Mouse (Mus musculus) layer of hippocampus, adult 2 months (tissue): ENCODE data around the gene Snx3. TPM values are rescaled to one million over a fixed set of nuclear protein-coding genes. Genes with fewer than 3 reads are reported as not detected.

ENCODE experiments used
- DNase-seq, 2 experiments: peaks; one replicate each; pipeline ENCODE4 v3.0.0; 2022; ENCODE audit warnings: low spot score in 2 of 2
- H3K27ac ChIP-seq: fragments of 200-600 bp; 2 replicates; pipeline ENCODE4 v1.8.1; 2022
- H3K4me3 ChIP-seq: fragments of 200-600 bp; 2 replicates; pipeline ENCODE4 v1.8.1; 2022; ENCODE audit warnings: mild to moderate bottlenecking
- CTCF ChIP-seq: fragments of 200-600 bp; conservative IDR thresholded peaks from 2 replicates; pipeline ENCODE4 v1.8.1; 2022; ENCODE audit warnings: antibody characterized with exemption, mild to moderate bottlenecking, moderate library complexity
- total RNA-seq, 2 experiments: library from RNA; stranded (reverse); gene quantifications; 2 replicates each; pipeline ENCODE4 v1.2.3; 2021

Gene Snx3
- total RNA-seq, 2 experiments from 2014 or later: 188 to 197 TPM

GRCm38 (mm10) chr10:42488606-42489296, 13.1 kb upstream of the Snx3 start:
- Histone ChIP-seq H3K4me3 (no peak overlapping the region), H3K27ac (no peak overlapping the region)
- no peak for TF ChIP-seq CTCF
- DNase-seq: no peak

- Histone ChIP-seq H3K4me3 (no peak overlapping the region), H3K27ac (no peak overlapping the region)
- TF ChIP-seq CTCF: no peak
- DNase-seq: no peak
These were observed 10.7 kb upstream of the Snx3 start for GRCm38 (mm10) chr10:42491158-42491557.

- H3K4me3 ChIP-seq: no peak overlapping the region
- DNase-seq: no peak
- H3K27ac ChIP-seq: no peak overlapping the region
- no peak for TF ChIP-seq CTCF
These were observed 9.6 kb upstream of the Snx3 start for GRCm38 (mm10) chr10:42492027-42492771.

GRCm38 (mm10) chr10:42493000-42493399, 8.8 kb upstream of the Snx3 start:
- Histone ChIP-seq H3K27ac (no peak overlapping the region), H3K4me3 (no peak overlapping the region)
- TF ChIP-seq CTCF: no peak
- no peak for DNase-seq

- DNase-seq: no peak
- Histone ChIP-seq H3K27ac (peak overlapping the region; percentile 100; the same call in 1 of the 2 replicates), H3K4me3 (no peak overlapping the region)
- no peak for TF ChIP-seq CTCF
These were observed 1.2 kb upstream of the Snx3 start for GRCm38 (mm10) chr10:42500611-42501010.

- Histone ChIP-seq H3K27ac (peak overlapping the region; percentile 100), H3K4me3 (peak overlapping the region; percentile 100)
- DNase-seq: no peak
- TF ChIP-seq CTCF: no peak
These were observed 669 bp upstream of the Snx3 start for GRCm38 (mm10) chr10:42501161-42501560.

GRCm38 (mm10) chr10:42502349-42503111, 700 bp downstream of the Snx3 start:
- Histone ChIP-seq H3K4me3 (peak overlapping the region; percentile 100), H3K27ac (peak overlapping the region; percentile 100)
- DNase-seq: peak; percentile 38 to 39
- TF ChIP-seq CTCF: no peak

GRCm38 (mm10) chr10:42504096-42504710, 2.4 kb downstream of the Snx3 start:
- peak overlapping the region; percentile 100; the same call in 1 of the 2 replicates for H3K4me3 ChIP-seq
- TF ChIP-seq CTCF: peak; percentile 15; the same call in 1 of the 2 replicates
- H3K27ac ChIP-seq: no peak overlapping the region
- DNase-seq: no peak

GRCm38 (mm10) chr10:42510141-42510540, 8.3 kb downstream of the Snx3 start:
- Histone ChIP-seq H3K4me3 (no peak overlapping the region), H3K27ac (no peak overlapping the region)
- DNase-seq: no peak
- peak; percentile 54 for TF ChIP-seq CTCF

- no peak overlapping the region for H3K4me3 ChIP-seq
- no peak for DNase-seq
- H3K27ac ChIP-seq: no peak overlapping the region
- TF ChIP-seq CTCF: no peak
These were observed 9.6 kb downstream of the Snx3 start for GRCm38 (mm10) chr10:42511184-42512135.

GRCm38 (mm10) chr10:42514125-42514524, 12.3 kb downstream of the Snx3 start:
- Histone ChIP-seq H3K4me3 (no peak overlapping the region), H3K27ac (no peak overlapping the region)
- peak; percentile 48 for TF ChIP-seq CTCF
- DNase-seq: no peak

GRCm38 (mm10) chr10:42518363-42518762, 16.5 kb downstream of the Snx3 start:
- TF ChIP-seq CTCF: no peak
- no peak for DNase-seq
- H3K27ac ChIP-seq: no peak overlapping the region
- H3K4me3 ChIP-seq: no peak overlapping the region
